Mouse (Mus musculus) retina, postnatal 1 day (tissue): ENCODE results near the gene Zfp446.

ENCODE experiments used
- DNase-seq: peaks from one replicate; pipeline ENCODE4 v3.0.0-alpha.2; 2012

The Zfp446 gene

DNA sequence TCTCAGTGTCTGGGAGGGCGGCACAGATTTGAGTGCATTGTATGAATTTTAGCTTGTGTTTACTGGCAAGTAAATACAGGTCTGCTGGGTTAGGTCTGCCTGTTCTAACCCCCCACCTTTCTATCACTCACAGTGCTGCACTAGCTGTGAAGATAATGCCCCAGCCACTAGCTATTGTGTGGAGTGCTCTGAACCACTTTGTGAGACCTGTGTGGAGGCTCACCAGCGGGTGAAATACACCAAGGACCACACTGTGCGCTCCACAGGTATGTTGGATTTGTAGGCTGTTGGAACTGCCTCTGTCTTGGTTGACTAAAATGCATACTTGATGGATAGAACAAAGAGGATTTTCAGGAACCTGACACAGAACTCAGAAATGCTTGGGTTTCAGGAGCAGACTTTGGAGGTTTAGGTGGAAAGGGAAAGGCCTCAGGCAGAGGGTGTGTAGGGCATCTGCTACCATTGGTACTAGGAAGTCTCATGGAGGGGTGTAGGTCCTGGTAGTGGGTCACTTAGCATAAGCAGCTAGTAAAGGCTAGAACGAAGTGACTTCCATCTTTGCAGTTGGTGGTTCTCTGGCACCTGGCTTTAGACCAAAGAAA, 48.0 kb downstream of the Zfp446 start:
- no peak for DNase-seq

DNA sequence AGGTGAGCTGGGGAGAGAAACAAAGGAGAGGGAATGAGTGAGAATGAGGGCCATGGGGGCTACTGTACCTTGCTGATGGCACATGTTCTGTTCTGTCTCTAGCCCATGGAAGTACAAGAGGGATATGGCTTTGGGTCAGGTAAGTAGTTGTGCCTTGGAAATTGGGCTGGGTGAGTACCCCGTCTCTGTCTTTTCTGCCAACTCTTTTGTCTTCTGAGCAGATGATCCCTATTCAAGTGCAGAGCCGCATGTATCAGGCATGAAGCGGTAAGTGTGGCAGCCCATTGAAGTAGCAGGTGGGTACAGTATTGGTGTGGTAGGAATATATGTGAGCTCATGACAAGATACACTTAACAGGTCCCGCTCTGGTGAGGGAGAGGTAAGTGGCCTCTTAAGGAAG, 51.3 kb downstream of the Zfp446 start:
- DNase-seq, result no peak

DNA sequence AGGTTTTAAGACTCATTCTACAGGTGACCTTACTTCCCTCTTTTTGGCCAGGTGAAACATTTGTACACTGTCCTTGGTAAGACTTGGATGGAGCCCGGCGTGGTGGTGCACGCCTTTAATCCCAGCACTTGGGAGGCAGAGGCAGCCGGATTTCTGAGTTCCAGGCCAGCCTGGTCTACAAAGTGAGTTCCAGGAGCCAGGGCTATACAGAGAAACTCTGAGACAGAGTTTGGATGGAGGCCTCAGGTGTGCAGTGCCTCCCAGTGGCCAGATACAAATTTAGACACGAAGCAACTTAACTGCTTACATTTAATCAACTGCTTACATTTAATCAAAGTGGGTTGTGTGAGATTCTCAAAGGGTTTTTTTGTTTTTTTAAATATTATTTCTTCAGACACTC, 53.4 kb downstream of the Zfp446 start:
- DNase-seq, result no peak

DNA sequence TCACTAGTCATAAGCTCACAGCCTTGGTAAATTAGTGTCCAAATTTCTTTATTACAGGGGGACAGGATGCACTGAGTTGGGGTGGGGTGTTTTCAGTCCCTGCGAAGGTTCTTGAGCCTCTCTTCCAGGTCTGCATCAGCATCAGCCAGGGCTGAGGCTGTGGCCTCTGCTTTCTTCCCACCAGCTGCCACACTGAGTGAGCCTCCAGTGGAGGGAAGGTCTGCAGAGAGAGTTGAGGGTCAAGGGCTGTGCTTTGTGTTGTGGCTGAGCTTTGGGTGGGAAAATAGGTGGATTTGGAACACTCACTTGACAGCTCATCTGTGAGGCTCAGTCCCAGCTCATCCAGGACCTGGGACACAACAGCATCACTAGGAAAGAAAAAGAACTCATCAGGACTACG, 54.3 kb downstream of the Zfp446 start:
- no peak for DNase-seq

DNA sequence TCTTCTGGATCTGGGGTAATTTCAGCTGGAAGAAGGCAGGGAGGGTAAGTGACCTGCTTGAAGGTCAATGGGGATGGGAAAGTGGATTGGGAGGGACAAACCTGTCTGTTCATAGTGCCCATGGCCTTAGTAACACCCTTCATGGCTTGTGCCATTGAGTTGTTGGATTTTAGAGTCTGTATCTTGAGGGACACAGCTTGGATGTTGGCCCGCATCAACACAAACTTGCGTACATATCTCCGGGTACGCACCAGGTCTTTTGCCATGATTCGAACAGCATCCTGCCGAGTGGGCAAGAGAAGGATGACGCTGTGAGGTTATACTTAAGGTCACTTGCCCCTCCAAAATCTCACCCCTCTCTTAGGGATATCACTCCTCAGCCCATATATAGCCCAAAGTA, 54.9 kb downstream of the Zfp446 start:
- DNase-seq, result no peak

DNA sequence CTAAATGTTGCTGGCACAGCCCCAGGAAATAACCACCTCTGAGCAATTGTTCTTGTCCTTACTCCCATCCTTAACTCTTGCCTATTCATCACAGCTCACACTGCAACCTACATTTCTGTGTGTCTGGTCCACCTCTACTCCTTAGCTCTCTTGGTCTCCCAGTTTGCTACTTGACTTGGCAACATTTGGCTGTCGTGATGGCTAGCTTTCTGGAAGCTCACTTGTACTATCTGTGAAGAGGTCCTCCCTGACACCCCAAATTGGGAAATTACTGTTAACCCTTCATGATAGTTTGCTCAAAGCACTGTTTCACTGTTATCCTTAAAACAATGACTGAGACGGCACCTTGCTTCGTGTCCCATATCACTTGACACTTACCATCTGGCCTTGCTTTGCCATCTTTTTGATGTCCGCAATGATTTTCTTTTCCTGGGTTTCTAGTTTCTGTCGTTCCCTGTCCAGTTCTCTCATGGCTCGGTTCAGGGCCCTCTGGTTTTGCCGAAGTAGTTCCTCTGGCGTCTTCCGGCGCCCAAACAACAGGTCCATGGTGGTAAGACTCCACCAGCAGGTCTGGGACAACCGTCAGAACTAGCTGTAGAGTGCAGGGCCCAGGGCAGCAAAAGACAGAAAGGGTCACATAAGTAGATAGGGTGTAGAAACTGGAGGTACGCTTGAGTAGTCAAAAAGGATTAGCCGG, 56.0 kb downstream of the Zfp446 start:
- no peak for DNase-seq

DNA sequence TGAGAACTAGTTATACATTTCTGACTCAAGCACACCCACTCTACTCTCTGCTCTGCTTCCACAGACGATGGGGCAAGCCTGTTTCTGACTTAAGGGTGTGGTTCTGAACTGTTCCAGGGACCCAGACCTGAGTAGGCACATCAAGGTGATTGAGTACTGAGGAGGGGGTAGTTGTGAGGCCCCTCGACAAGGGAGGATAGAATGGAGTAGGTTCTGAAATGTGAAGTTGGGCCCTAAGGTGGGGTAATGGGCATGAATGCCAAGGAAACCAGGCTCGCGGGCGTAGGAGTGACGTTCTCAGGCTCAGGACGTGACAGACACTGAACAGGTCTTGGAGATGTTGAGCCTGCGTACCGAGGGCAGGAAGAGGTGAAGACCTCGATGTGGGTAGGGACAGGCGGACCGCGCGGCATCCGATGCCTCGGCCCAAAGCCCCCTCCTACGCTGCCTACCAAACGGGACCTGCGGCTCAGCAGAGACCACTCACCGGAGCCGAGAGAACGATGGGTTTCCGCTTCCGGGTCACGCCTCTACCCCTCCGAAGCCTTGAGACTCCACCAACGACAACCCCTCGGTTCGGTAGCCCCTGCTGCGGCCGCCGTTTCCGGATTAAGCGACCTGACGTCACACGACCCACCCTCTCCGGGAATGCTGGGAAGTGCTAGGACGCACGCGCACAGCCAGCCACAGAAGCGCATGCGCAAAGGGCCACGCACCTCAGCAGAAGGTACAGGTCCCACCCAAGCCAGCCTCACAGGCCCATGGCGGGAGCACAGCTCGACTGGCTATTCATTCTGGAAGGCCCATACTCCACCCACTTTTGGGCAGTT, 56.7 kb downstream of the Zfp446 start, which contains the start of gene Chmp2a:
Gene Chmp2a (minus strand): TSS at position 660 of the 830 bp plus-strand sequence.
- DNase-seq, result peak; percentile 98
